Mouse (Mus musculus) right cerebral cortex, postnatal 4 days (tissue): Measurements from ENCODE around the gene Prkar2a.

Experiments used
- DNase-seq: peaks from one replicate; pipeline ENCODE4 v3.0.0-alpha.2; 2022

Gene Prkar2a

DNA sequence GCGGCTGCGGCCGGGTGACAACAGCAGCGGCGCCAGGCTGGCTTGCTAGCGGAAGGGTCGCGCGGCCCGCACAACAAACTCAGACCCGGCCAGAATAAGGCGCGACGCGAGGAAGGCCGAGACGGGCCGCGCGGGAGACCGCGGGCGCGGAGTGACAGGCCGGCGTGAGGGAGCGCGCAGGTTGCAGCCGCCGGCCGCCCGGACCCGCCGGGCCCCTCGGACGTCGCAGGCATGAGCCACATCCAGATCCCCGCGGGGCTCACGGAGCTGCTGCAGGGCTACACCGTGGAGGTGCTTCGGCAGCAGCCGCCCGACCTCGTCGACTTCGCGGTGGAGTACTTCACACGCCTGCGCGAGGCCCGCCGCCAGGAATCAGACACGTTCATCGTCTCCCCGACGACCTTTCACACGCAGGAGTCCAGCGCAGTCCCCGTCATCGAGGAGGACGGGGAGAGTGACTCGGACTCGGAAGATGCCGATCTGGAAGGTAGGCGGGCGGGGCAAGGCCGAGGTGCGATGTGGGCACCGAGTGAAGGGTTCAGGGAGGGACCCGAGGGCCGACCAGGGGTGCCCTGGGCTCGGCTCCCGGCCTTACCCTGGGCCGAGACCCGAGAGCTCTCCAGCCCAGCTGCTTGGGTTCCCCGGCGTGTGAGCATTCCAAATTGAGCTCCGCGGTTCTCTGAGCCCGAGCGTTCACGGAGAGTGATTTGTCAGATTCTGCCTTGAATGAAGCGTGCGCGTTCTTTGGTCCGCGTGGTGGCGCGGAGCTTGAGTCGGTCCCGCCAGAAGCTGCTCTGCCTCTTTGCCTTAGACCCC is 3.3 kb downstream of the Prkar2a start:
- DNase-seq = peak; percentile 67

DNA sequence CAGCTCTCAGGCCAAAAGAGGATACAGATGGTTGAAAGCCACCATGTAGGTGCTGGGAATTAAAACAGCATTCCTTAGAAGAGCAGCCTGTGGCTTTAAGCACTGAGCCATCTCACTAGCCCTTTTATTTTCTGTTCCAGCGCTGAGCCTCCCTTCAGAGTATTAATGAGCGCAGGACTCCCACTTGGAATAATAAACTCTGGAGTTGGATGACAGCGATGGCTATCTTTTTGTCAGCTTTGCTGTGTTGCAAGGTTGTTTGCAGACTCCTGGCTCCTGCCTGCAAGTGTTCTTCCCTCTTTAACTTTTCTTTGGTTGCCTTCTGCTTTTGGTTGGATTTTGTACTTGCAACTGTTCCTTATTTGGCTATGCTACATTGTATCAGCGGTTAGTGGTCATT is 4.8 kb downstream of the Prkar2a start:
- no peak for DNase-seq

DNA sequence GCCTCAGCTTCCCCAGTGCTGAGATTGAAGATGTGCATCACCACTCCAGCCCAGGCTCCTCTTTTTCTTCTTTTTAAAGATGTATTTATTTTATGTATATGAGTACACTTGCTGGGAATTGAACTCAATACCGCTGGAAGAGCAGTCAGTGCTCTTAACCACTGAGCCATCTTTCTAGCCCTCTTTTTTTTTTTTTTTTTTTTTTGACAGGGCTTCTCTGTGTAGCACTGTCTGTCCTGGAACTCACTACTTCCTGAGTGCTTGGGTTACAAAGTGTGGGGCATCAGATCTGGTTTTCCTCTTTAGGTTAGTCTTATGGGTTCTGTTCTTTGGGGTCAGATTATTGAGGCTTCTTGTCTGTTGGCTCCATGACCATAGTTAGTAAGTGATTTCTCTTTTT is 5.4 kb downstream of the Prkar2a start:
- DNase-seq = no peak

DNA sequence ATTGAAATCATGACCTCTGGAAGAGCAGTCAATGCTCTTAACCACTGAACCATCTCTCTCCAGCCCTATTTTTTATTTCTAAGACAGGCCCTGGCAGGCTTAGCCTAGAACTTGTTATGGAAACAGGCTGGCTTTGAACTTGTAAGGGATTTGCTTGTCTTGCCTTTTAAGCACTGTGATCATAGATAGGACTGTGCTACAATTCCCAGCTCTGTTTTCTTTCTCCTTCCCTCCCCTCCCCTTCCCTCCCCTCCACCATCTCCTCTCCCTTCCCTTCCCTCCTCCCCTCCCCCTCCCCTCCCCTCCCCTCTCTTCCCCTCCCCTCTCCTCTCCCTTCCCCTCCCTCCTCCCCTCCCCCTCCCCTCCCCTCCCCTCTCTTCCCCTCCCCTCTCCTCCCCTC is 13.4 kb downstream of the Prkar2a start:
- DNase-seq = no peak

DNA sequence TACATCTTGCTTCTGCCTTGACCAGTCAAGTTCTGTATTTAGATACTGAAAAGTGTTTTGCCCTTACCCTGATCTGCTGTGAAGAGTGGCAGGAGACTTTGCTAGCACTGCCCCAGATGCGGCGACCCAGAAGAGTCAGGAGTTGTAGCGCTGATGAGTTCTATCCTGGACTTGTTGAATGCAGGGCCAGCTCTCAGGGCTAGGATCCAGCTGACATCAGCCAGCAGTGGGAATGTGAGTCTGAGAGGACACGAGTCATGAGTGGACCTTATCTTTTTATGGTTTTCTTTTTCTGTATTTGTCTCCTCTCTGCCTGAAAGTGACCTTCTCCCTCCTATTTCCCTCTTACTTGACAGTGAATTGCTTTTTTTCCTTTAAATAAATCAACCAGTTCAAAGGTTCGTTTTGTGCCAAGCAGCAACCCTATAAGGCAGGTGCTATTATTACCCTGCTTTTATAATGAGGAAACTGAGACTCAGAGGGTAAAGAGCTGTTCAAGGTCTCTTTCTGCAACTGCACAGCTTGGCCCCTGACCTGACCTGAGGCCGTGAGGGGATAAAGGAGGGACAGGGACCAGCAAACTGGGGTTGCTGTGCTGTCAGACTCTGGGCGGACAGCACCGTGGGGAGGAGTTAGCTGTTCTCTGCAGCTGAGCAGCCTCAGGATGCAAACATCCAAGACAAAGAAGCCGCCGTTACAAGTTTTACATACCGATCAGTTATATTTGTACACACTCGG is 14.4 kb downstream of the Prkar2a start:
- DNase-seq = no peak

DNA sequence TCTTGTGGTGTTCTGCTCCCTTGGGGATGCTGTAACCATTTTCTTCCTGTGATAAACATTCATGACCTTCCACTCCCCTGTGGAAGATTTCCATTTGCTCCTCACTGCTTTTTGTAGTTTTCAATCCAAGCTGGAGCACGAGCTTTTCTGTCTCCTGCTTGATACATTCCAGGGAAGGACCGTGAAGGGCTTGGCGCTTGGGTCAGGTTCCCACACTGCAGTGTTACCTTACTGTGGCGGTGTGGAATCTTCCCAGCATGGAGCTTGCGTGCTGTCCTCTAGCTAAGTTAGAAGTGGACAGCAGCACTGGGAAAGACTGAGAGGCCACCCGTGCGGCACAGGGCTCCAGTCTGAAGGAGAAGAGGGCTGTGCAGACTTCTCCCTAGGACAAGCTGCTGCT is 15.5 kb downstream of the Prkar2a start:
- DNase-seq = no peak

DNA sequence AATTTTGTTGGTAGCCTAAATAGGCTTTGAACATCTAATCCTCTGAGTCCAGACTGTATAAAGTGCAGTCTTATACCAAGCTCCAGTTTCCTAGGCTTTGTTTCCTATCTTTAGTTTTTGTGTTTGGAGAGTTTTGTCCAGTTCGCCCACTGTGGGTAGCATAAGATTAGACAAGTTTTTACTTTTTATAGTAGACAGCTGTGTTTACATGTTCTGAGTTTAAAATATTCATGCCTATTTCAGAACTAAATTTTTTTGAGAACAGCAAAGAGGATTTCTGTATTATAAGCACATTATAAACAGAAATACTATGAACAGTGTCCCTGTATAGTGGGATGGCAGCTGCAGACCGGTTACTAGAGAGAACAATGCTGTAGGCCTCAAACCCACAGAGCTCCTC is 18.1 kb downstream of the Prkar2a start:
- no peak for DNase-seq

DNA sequence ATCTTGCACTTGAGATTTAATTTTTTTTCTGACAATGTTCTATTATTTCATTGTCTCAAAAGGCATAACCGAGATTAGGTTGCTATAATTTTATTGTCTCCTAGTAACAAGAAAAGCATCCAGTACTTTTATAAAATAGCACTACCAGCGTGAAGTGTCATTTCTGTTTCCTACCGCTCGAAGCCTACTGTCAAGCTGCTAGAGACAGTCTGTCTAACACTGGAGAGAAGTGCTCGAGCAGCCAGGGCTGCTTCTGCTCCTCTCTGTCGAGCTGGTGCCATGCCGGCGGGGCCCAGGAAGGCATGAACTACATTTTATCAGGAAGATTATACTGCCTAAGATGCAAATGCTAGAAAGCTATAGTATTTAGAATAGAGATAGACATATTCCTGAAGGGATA is 19.7 kb downstream of the Prkar2a start:
- DNase-seq = peak; percentile 19

DNA sequence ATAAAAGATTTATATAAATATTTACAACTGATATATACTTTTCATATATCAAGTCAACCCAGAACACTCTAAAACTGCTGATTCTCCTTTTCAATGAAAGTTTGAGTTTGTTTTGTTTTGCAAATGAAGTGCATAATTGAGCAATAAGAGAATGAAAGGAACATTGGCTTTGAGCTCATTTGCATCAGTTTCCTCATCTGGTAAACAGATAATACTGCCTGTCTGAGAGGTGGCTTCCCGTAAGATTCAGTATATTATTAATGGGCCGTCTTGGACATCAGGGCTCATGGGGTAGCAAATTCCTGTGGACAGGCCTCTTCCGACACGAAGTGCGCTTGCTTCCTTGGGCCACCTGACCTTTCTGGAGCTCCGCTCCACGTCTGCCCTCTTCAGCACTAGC is 21.7 kb downstream of the Prkar2a start:
- no peak for DNase-seq

DNA sequence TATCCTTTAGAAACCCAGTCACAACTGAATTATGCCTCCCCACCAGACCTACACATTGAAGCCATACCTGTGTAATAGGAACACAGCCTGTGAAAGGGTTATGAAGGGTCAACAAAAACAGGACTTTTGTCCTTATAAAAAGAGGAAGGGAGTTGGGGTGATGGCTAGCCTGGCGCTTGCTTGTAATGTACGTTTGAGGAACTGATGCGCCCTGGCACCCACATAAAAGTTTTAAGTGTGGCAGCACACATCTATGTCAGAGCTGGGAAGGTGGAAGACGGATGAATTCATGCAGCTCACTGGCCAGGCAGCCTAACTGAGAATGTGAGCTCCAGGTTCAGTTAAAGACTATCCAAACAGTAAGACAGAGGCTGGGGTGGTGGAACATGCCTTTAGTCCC is 27.1 kb downstream of the Prkar2a start:
- no peak for DNase-seq

DNA sequence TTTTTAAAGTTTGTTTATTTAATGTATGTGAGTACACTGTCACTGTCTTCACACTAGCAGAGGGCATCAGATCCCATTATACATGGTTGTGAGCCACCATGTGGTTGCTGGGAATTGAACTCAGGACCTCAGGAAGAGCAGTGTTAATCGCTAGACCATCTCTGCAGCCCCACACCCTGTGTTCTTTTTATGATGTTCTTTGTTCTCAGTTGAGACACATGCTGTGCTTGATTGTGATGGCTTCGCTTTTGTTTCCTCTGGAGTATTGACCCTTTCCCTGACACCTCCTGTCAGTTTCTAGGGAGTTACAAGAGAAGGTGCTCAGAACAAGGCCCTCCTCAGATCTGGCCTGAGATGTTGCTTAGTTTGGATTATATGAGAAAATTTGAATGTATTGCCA is 34.6 kb downstream of the Prkar2a start:
- DNase-seq = no peak

DNA sequence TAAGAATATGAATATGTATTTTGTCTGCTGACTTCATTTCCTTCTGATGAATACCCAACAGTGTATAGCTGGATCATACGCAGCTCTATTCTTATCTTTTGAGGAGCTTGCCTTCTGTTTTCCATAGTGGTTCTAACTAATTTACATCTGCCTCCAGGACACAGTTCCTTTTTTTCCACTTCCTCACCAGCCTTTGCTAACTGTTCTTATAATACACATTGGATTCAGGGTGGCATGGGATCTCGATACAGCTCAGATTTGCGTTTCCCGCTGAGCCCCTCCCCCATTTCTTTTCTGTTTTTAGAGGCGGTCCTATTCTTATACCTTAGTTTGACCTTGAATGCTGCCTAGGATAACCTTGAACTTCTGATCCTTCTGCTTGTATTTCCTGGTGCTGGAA is 37.0 kb downstream of the Prkar2a start:
- DNase-seq = no peak

DNA sequence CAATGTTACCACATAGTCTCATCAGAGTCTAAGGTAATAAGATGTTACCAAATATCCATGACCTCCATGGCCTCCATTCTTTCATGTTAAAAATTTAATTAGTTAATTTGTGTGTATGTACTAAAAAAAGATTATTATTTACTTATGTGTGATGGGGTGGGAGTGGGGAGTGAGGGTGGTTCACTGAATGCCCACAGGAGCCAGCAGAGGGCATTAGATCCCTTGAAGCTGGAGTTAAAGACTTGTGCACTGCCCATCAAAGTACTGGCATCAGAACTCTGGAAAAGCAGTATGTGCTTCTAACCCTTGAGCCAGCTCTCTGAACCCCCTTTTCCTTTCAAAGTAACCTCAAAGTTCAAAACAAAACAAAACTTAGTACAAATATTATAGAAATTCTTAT is 39.9 kb downstream of the Prkar2a start:
- no peak for DNase-seq

DNA sequence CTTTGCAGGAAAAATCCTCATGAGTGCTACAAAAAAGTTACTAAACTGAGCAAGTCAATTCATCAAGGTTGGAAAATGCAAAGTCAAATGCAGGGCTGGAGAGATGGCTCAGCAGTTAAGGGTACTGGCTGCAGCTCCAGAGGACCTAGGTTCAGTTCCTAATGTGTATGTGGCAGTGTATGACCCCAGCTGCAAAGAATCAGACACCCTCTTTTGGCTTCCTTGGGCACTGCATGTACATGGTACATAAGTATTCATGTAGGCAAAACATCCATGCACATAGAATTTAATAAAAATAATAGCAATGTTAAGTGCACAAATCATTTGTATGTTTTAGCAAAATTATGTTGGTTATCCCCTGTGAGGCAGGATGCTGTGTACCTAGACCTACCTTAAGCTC is 43.3 kb downstream of the Prkar2a start:
- DNase-seq = no peak

DNA sequence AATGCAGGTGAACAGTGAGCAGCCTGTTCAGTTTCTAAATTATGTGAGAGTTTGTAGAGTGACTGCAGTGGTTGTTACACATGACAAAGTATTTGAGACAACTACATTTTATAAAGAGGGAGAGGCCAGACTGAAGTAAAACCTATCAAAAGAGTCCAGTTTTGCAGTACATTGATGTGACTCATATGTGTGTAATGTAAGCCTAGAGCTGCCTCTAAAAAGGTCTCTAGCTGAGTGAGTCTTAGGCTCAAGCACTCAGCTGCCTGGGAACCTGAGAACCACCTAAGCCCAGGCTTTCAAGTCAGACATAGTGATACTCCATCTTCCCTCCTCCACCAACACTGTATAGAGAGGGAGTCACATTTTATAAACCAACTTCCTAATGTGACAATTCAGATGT is 45.5 kb downstream of the Prkar2a start:
- no peak for DNase-seq

DNA sequence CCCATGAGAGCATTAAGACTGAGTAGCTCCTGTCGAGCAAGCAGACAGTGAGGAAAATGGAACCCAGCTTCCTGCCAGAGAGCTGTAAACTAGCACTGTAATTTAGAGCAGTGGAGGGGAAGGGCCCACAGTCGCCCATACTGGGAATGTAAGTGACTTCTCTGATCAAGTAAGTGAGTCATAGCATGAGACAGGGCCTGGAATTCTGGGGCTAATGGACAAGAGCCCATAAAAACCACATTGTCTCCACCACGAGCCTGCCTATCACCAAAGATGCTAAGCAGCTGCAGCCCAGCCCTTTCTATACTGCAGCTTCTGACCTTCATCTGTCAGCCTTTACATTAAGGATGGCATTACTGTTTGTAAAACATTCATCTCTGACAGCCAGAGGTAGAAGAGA is 50.1 kb downstream of the Prkar2a start:
- DNase-seq = no peak

DNA sequence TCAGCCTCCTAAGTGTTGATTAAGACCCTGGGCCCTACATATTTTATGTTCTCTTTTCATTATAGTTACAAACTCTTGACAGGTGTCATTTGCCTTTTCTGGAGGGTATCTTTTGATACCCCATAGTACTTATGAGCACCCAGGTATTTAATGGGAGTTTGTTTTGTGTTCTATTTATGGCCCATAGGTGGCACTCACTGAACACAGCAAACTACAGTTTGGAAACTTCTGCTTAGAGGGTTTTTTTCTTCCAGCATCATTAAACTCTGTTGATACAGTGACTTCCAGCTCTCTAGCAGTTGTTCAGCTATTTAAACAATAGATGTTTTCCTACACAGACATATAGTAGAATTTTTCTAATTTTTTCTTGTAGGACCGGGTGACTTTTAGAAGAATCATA is 50.9 kb downstream of the Prkar2a start:
- no peak for DNase-seq

DNA sequence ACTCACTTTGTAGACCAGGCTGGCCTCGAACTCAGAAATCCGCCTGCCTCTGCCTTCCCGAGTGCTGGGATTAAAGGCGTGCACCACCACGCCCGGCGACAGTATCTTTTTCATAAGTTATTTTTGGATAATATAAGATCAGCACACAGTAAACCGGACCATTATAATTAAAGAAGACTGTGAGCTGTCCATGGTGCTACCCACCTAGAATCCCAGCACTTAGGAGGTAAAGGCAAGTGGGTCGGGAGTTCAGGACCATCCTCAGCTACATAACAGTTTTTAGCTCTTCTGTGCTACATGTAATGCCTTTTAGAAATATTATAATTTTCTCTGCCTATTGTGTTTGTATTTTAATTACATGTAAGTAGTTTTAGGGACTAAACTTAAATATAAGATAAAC is 52.9 kb downstream of the Prkar2a start:
- no peak for DNase-seq

DNA sequence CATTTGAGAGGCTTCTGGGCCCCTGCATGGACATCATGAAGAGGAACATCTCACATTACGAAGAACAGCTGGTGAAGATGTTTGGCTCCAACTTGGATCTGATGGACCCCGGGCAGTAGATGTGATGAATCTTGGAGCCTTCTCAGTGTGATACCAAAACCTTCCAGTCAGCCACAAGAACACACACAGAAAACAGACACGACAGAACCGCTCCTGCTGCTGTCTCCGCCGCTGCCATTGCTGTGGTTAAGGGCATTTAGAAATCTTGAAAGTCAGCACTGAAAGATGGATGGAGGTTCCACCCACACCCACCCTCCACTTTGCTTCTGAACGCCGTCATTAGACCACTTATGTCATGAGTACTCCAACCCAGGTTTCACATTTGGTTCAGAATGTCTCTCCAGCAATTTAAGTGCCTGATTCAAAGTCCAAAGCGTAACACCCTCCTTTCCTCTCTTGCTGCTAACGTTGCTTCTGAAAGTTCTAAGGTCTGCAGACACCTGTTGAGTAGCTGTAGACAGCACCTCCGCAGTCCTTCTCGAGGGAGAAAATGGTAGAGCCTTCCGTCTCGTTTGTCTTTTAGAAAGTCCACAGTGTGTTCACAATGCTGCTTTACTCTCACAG is 57.9 kb downstream of the Prkar2a start:
- DNase-seq = no peak

DNA sequence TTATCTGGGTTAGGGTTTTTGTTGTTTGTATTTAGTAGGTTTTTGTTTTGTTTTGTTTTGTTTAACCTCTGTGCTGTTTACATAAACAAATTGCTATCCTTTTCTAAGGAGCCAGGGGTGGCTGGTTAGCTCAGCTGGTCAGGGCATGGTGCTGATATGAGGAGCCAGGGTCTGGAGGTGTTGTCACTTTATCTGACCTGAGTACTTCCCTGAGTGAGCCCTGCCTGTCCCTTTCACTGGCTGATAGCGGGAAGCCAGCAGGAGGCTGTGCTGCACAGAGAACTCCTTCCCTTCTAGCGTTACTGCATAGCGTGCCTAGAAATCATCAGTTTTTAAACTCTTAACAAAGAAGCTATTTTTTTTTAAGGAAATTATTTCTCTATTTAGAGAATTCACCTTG is 58.6 kb downstream of the Prkar2a start:
- DNase-seq = no peak

DNA sequence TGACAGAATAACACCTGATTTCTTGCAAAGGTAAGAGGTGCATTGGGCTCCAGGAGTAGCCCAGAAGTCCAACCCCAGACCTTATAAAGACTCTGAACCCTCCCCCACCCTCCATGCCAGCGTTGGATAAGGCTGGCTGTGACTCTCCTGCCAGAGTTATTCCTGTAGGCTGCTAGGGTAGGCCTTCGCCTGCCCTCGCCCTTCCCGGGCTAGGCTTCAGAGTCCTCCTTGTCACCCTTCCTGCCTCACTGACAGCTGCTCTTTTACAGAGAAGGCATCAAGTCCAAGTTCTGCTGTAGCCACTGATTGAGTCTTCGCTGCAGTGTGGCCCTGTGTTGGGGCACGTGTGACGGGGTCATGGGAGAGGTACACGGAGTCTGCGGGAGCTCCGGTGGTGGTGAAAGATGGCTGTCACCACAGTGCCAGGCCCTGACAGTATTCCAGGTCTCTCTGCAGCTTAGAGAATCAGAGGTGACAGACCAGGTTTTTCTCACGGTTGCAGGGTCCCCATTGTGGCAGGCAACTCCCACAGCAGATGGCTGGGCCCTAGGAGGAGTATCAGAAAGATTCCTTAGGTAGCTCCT is 59.6 kb downstream of the Prkar2a start:
- no peak for DNase-seq

DNA sequence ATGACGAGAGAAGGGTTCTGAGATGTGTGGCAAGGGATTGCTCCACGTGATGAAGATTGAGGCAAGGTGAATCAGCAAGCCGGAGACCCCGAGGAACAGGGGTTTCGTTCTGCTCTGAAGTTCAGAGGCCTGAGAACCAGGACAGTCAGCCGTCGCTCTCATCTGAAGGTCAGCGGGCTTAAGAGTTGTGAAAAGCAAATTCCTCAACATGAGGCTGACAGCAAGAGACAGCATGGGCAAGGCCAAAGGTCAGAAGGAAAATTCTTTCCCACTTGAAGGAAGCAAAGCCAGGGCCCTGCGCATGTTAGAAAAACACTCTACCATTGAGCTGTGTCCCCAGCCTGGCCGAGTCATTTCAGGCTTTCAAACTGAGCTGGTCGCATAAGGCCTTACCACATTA is 61.5 kb downstream of the Prkar2a start:
- DNase-seq = no peak

DNA sequence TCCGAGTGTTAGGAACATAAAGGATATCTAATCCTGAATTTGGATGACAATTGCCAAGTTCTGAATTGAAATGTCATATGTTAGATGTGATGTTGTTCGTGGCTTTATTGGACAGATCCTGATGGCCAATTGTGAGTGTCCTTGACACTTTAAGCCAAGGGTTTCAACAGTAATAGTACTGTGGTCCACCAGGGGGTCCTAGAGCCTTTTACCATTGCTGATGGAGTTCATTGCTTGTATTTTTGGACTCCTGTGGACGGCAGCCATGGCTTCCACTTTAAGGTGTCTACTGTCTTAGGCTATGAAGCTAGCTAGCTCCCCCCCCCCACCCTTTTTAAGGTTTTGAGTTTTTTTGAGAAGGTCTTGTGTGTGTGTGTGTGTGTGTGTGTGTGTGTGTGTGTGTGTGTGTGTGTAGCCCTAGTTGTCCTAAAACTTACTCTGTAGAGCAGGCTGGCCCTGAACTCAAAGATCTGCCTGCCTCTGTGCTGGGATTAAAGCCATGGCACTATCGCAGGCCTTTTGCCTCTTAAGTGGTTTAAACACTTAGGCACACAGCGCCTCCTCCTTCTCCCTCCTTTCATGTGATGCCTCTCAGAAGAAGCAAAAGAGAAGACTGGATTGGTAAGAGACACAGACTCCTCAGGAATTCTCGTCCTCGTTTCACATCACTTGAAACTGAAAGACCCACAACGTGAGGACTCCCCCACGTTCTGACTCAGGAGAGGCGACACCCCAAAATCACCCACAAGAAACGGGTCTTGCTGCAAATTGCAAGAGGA is 63.2 kb downstream of the Prkar2a start:
- DNase-seq = no peak
